Mouse (Mus musculus): ENCODE results near the gene Asb6. TPM values are rescaled to one million over a fixed set of nuclear protein-coding genes. Genes with fewer than 3 reads are reported as not detected.

Gene Asb6
- 46.6 and 52.6 TPM in 2 replicates for polyA plus RNA-seq (2012; rRNA removed)

DNA sequence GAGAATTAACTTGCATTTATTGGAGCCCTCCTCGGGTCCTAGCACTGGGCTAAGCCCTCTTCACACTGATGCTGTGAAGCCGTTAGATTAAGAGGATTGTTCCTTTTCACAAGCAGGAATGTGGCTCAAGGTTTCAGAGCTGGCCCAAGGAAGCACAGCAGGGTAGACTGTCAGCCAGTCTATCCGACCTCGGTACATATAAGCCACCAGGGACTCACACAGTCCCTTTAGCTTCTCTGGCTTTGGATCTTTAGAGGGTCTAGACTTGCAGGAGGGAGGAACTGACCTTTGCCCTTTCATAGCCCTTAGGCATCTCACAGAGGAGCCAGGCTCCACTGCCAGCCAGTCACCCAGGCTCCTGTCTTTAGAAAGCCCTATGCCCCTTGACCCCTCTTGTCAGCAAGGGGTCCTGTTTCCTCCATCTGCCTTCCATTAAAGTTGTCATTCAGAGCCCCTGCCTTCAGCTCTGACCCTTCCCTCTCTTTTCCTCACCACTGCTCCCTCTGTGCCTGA, at the start of gene Asb6:
Gene Asb6, minus strand, starts transcription at position 51 of the 513 bp plus-strand sequence.
- Histone ChIP-seq H3K27me3 (ENCODE audit: control insufficient read depth, insufficient read depth, low read length) (no peaks in the 10 kb centered on the region), H3K4me1 (ENCODE audit: control insufficient read depth, insufficient read depth, low read length) (peaks cover 7% of the 10 kb centered on the region), H3K27ac (ENCODE audit: insufficient read depth, low read length) (no peak within 1 kb of the TSS), H3K4me3 (replicated peaks; ENCODE audit: insufficient read depth, low read depth, low read length) (no peak within 1 kb of the TSS)
- DNase-seq = no peak
- TF ChIP-seq POLR2A (IDR thresholded peaks at IDR 0.05; ENCODE audit: borderline replicate concordance, insufficient read depth, low read length) = no peak
- no peak for TF ChIP-seq CTCF (IDR thresholded peaks at IDR 0.05; ENCODE audit: borderline replicate concordance, insufficient read depth, low read depth, low read length)
- 11% methylated on average over 4 of the region's 4 CpGs for WGBS

DNA sequence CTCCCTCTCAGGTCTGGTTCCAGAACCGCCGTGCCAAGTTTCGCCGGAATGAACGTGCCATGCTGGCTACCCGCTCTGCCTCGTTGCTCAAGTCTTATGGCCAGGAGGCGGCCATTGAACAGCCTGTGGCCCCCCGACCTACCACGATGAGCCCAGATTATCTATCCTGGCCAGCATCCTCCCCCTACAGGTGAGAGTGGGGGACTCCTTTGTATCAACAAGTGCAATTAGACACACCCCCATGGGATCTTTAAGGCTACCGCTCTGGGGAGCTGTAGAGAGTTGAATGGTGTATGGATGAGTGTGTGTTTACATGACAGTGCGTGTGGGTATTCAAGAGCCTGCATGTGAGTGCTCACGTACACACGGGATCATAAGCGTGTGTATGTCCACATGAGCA, 49.3 kb upstream of the Asb6 start:
- 87% methylated on average over 15 of the region's 15 CpGs for WGBS
- Histone ChIP-seq H3K27me3 (ENCODE audit: control insufficient read depth, insufficient read depth, low read length) (no peaks in the 10 kb centered on the region), H3K4me3 (replicated peaks; ENCODE audit: insufficient read depth, low read depth, low read length) (no peak overlapping the region), H3K4me1 (ENCODE audit: control insufficient read depth, insufficient read depth, low read length) (no peaks in the 10 kb centered on the region), H3K27ac (ENCODE audit: insufficient read depth, low read length) (no peak overlapping the region)
- DNase-seq = no peak
- TF ChIP-seq POLR2A (IDR thresholded peaks at IDR 0.05; ENCODE audit: borderline replicate concordance, insufficient read depth, low read length) = no peak
- TF ChIP-seq CTCF (IDR thresholded peaks at IDR 0.05; ENCODE audit: borderline replicate concordance, insufficient read depth, low read depth, low read length) = no peak

GRCm38 (mm10) chr2:30875621-30876432, 45.7 kb upstream of the Asb6 start:
- H3K4me3 ChIP-seq (replicated peaks; ENCODE audit: insufficient read depth, low read depth, low read length) = no peak overlapping the region
- DNase-seq = no peak
- no peaks in the 10 kb centered on the region for H3K27me3 ChIP-seq (ENCODE audit: control insufficient read depth, insufficient read depth, low read length)
- TF ChIP-seq CTCF (IDR thresholded peaks at IDR 0.05; ENCODE audit: borderline replicate concordance, insufficient read depth, low read depth, low read length) (no peak), POLR2A (IDR thresholded peaks at IDR 0.05; ENCODE audit: borderline replicate concordance, insufficient read depth, low read length) (no peak)
- H3K4me1 ChIP-seq (ENCODE audit: control insufficient read depth, insufficient read depth, low read length) = no peaks in the 10 kb centered on the region
- H3K27ac ChIP-seq (ENCODE audit: insufficient read depth, low read length) = no peak overlapping the region
- 43% methylated on average over 11 of the region's 11 CpGs for WGBS

DNA sequence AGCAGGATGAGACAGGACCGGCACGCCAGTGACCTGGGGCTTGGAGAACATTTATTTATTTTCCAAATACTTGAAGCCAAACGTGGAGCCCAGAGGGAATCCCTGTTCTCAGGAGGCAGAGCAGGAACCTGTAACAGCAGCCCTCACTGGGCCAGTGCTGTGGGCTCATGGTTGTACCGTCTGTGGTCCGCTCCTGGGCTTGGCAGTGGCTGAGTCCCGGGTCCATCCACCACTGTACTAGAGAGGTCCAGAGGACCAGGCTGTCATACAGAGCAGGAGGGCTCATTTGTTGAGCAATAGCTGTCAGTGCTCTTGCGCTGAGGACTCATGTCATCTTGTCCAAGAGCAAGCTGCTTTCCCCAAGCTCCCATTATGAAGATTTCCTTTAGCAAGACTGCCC, 45.0 kb upstream of the Asb6 start:
- DNase-seq = no peak
- WGBS = 74% methylated on average over 7 of the region's 7 CpGs
- TF ChIP-seq CTCF (IDR thresholded peaks at IDR 0.05; ENCODE audit: borderline replicate concordance, insufficient read depth, low read depth, low read length) = no peak
- no peak for TF ChIP-seq POLR2A (IDR thresholded peaks at IDR 0.05; ENCODE audit: borderline replicate concordance, insufficient read depth, low read length)

GRCm38 (mm10) chr2:30874445-30874844, 44.3 kb upstream of the Asb6 start:
- WGBS = 40% methylated on average over 10 of the region's 10 CpGs
- H3K4me3 ChIP-seq (replicated peaks; ENCODE audit: insufficient read depth, low read depth, low read length) = no peak overlapping the region
- no peaks in the 10 kb centered on the region for H3K27me3 ChIP-seq (ENCODE audit: control insufficient read depth, insufficient read depth, low read length)
- no peak for DNase-seq
- H3K27ac ChIP-seq (ENCODE audit: insufficient read depth, low read length) = no peak overlapping the region
- H3K4me1 ChIP-seq (ENCODE audit: control insufficient read depth, insufficient read depth, low read length) = no peaks in the 10 kb centered on the region
- TF ChIP-seq CTCF (IDR thresholded peaks at IDR 0.05; ENCODE audit: borderline replicate concordance, insufficient read depth, low read depth, low read length) = no peak
- no peak for TF ChIP-seq POLR2A (IDR thresholded peaks at IDR 0.05; ENCODE audit: borderline replicate concordance, insufficient read depth, low read length)

More for the DNA sequence above, 45.0 kb upstream of the Asb6 start:
- Histone ChIP-seq H3K27me3 (ENCODE audit: control insufficient read depth, insufficient read depth, low read length) (no peaks in the 10 kb centered on the region), H3K4me1 (ENCODE audit: control insufficient read depth, insufficient read depth, low read length) (no peaks in the 10 kb centered on the region), H3K4me3 (replicated peaks; ENCODE audit: insufficient read depth, low read depth, low read length) (no peak overlapping the region), H3K27ac (ENCODE audit: insufficient read depth, low read length) (no peak overlapping the region)

DNA sequence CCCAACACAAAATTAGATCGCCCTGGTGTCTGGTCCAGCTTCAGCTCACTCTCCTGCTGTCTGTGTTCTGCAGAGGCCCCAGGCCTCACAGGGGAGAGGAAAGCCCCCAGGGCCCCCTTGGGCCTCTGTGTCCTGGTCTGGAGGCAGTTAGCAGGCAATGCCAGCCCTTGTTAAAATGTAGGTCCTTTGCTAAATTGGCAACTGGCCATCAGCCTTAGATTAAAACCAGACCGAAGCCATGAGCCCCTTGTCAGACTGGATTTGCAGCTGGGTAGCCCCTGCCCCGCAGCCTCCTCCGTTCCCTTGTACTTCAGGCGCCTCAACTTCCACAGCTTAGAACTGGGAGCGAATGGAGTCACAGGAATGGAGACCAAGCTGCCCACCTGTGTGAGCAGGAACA, 42.5 kb upstream of the Asb6 start:
- TF ChIP-seq CTCF (IDR thresholded peaks at IDR 0.05; ENCODE audit: borderline replicate concordance, insufficient read depth, low read depth, low read length) = no peak
- TF ChIP-seq POLR2A (IDR thresholded peaks at IDR 0.05; ENCODE audit: borderline replicate concordance, insufficient read depth, low read length) = no peak
- no peak for DNase-seq
- Histone ChIP-seq H3K27ac (ENCODE audit: insufficient read depth, low read length) (no peak overlapping the region), H3K4me3 (replicated peaks; ENCODE audit: insufficient read depth, low read depth, low read length) (no peak overlapping the region), H3K4me1 (ENCODE audit: control insufficient read depth, insufficient read depth, low read length) (no peaks in the 10 kb centered on the region), H3K27me3 (ENCODE audit: control insufficient read depth, insufficient read depth, low read length) (no peaks in the 10 kb centered on the region)
- WGBS = 76% methylated on average over 6 of the region's 6 CpGs

DNA sequence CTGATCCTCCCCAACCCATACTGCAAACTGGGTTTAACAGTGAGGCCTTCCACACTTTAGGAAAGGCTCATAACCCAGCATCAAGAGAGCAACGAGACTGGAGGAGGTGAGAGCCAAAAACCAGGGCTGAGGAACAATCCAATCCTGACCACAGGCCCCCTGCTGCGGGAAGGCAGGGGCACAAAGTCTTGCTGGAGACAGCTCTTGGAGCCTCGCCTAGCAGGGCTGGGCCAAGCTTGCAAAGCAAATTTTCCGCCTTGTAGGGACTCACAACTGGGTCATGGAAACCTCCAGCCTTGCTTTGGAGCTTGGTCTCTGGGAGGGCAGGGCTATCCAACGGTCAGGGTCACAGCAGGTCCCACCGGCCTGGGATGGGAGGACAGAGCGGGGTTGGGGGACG, 40.7 kb upstream of the Asb6 start:
- WGBS = 24% methylated on average over 8 of the region's 8 CpGs
- TF ChIP-seq POLR2A (IDR thresholded peaks at IDR 0.05; ENCODE audit: borderline replicate concordance, insufficient read depth, low read length) = no peak
- no peak for TF ChIP-seq CTCF (IDR thresholded peaks at IDR 0.05; ENCODE audit: borderline replicate concordance, insufficient read depth, low read depth, low read length)
- Histone ChIP-seq H3K4me1 (ENCODE audit: control insufficient read depth, insufficient read depth, low read length) (no peaks in the 10 kb centered on the region), H3K27ac (ENCODE audit: insufficient read depth, low read length) (no peak overlapping the region), H3K27me3 (ENCODE audit: control insufficient read depth, insufficient read depth, low read length) (no peaks in the 10 kb centered on the region), H3K4me3 (replicated peaks; ENCODE audit: insufficient read depth, low read depth, low read length) (no peak overlapping the region)
- peak; percentile 27 to 53 for DNase-seq

DNA sequence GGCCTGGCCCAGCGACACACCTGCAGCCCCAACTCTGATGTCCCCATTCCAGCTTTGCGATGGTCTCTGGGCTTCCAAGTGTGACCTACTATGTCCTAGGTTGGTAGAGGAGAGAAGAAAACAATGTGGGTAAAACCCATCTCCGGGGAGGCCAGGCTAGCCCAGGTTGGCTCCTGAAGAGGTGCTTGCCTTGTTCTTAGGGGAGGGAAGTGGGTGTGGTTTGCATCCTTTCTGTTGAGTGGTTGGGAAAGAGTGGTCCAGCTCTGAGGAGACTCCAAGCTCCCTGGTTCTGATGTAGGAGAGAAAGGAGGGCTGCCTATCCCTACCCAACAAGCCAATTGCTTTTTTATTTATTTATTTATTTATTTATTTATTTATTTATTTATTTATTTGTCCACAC, 35.3 kb upstream of the Asb6 start:
- no peak for DNase-seq
- H3K27me3 ChIP-seq (ENCODE audit: control insufficient read depth, insufficient read depth, low read length) = no peaks in the 10 kb centered on the region
- TF ChIP-seq CTCF (IDR thresholded peaks at IDR 0.05; ENCODE audit: borderline replicate concordance, insufficient read depth, low read depth, low read length) = no peak
- no peaks in the 10 kb centered on the region for H3K4me1 ChIP-seq (ENCODE audit: control insufficient read depth, insufficient read depth, low read length)
- H3K4me3 ChIP-seq (replicated peaks; ENCODE audit: insufficient read depth, low read depth, low read length) = no peak overlapping the region
- H3K27ac ChIP-seq (ENCODE audit: insufficient read depth, low read length) = no peak overlapping the region
- 64% methylated on average over 3 of the region's 3 CpGs for WGBS

All from cerebellum, adult 2 months (tissue).